Mouse (Mus musculus): ENCODE data around the gene Megf9.

GRCm38 (mm10) chr4:70547411-70548148, 12.8 kb upstream of the Megf9 start:
- TF ChIP-seq EP300 (IDR thresholded peaks at IDR 0.05; ENCODE audit: low read depth) (no peak), CTCF (IDR thresholded peaks at IDR 0.05; ENCODE audit: low read depth) (no peak)

Measured in liver, embryonic 14.5 days (tissue).